Mouse (Mus musculus) limb, embryonic 15.5 days (tissue): Measurements from ENCODE around the gene Emc10. TPM values are rescaled to one million over a fixed set of nuclear protein-coding genes. Genes with fewer than 3 reads are reported as not detected.

Source experiments
- ATAC-seq: fragments of 200-750 bp; cut with Nextera tagmentation; 2 replicates; pipeline ENCODE4 v1.8.0; 2017; ENCODE audit warnings: low read depth, moderate TSS enrichment; ENCODE audit not compliant: insufficient number of reproducible peaks, low FRiP score, low TSS enrichment
- H3K27ac ChIP-seq: fragments of 300-500 bp; sonication (generic); 2 replicates; pipeline ENCODE4 v1.5.1; 2015; ENCODE audit warnings: moderate library complexity, mild to moderate bottlenecking, inconsistent platforms
- H3K27me3 ChIP-seq: fragments of 300-500 bp; sonication (generic); 2 replicates; pipeline ENCODE4 v1.6.1; 2015; ENCODE audit warnings: inconsistent platforms
- H3K36me3 ChIP-seq: fragments of 300-500 bp; sonication (generic); 2 replicates; pipeline ENCODE4 v1.6.1; 2015; ENCODE audit warnings: inconsistent platforms
- H3K4me1 ChIP-seq: fragments of 300-500 bp; sonication (generic); 2 replicates; pipeline ENCODE4 v1.6.1; 2015; ENCODE audit warnings: inconsistent platforms
- H3K4me2 ChIP-seq: fragments of 300-500 bp; sonication (generic); 2 replicates; pipeline ENCODE4 v1.6.1; 2015; ENCODE audit warnings: mild to moderate bottlenecking, inconsistent platforms
- H3K4me3 ChIP-seq: fragments of 300-500 bp; sonication (generic); 2 replicates; pipeline ENCODE4 v1.5.1; 2015; ENCODE audit warnings: mild to moderate bottlenecking, inconsistent platforms
- H3K9ac ChIP-seq: fragments of 300-500 bp; sonication (generic); 2 replicates; pipeline ENCODE4 v1.6.1; 2015; ENCODE audit warnings: inconsistent platforms
- H3K9me3 ChIP-seq: fragments of 300-500 bp; sonication (generic); 2 replicates; pipeline ENCODE4 v1.6.1; 2016; ENCODE audit warnings: inconsistent platforms
- WGBS: fragments of 180-500 bp; shearing (Covaris S2); methylation state at CpG from one replicate; pipeline ENCODE4 v1.1.7; 2015; 5-methylcytosine and 5-hydroxymethylcytosine counted together
- polyA plus RNA-seq: library from polyadenylated mRNA; unstranded; fragments of >200 nt; fragmentation: Nextera tagmentation; extraction: Ambion mirVana; gene quantifications from 2 replicates; pipeline ENCODE4 v1.2.1, GENCODE M21; 2015

Gene Emc10
- polyA plus RNA-seq, 1 experiment from 2014 or later, result 116 TPM

- no peaks in the 10 kb centered on the region for H3K36me3 ChIP-seq
- no peak overlapping the region for H3K27ac ChIP-seq
- H3K9me3 ChIP-seq, result no peaks in the 10 kb centered on the region
- ATAC-seq, result no peak
- peaks cover 64% of the 10 kb centered on the region for H3K27me3 ChIP-seq
- H3K4me2 ChIP-seq, result no peak overlapping the region
- no peak overlapping the region for H3K9ac ChIP-seq
- peaks cover 20% of the 10 kb centered on the region for H3K4me1 ChIP-seq
- 60% methylated on average over 2 of the region's 2 CpGs for WGBS
- H3K4me3 ChIP-seq, result no peak overlapping the region
These were observed 26.7 kb upstream of the Emc10 start for GRCm38 (mm10) chr7:44523056-44523455.

GRCm38 (mm10) chr7:44521710-44522109, 25.4 kb upstream of the Emc10 start:
- H3K27me3 ChIP-seq, result peaks cover 59% of the 10 kb centered on the region
- H3K36me3 ChIP-seq, result no peaks in the 10 kb centered on the region
- no peak overlapping the region for H3K9ac ChIP-seq
- peaks cover 15% of the 10 kb centered on the region for H3K4me1 ChIP-seq
- H3K27ac ChIP-seq, result no peak overlapping the region
- 2% methylated on average over 20 of the region's 20 CpGs for WGBS
- H3K9me3 ChIP-seq, result no peaks in the 10 kb centered on the region
- H3K4me2 ChIP-seq, result 0 out of 2 replicates have a peak overlapping the region, but pooled peaks have one; percentile 19
- H3K4me3 ChIP-seq, result no peak overlapping the region
- ATAC-seq, result no peak

GRCm38 (mm10) chr7:44520990-44521389, 24.7 kb upstream of the Emc10 start:
- H3K4me2 ChIP-seq, result no peak overlapping the region
- peaks cover 55% of the 10 kb centered on the region for H3K27me3 ChIP-seq
- H3K27ac ChIP-seq, result no peak overlapping the region
- no peak for ATAC-seq
- H3K4me3 ChIP-seq, result no peak overlapping the region
- H3K36me3 ChIP-seq, result no peaks in the 10 kb centered on the region
- no peak overlapping the region for H3K9ac ChIP-seq
- WGBS, result 78% methylated on average over 3 of the region's 3 CpGs
- H3K4me1 ChIP-seq, result peaks cover 15% of the 10 kb centered on the region
- no peaks in the 10 kb centered on the region for H3K9me3 ChIP-seq

- H3K27me3 ChIP-seq, result peaks cover 39% of the 10 kb centered on the region
These were observed 23.0 kb upstream of the Emc10 start for GRCm38 (mm10) chr7:44519240-44519913.

GRCm38 (mm10) chr7:44507491-44507890, 11.2 kb upstream of the Emc10 start:
- H3K27ac ChIP-seq, result no peak overlapping the region
- no peak overlapping the region for H3K4me2 ChIP-seq
- H3K4me3 ChIP-seq, result no peak overlapping the region

More at GRCm38 (mm10) chr7:44519240-44519913, 23.0 kb upstream of the Emc10 start:
- Histone ChIP-seq H3K4me2 (no peak overlapping the region), H3K9ac (no peak overlapping the region), H3K9me3 (no peaks in the 10 kb centered on the region), H3K27ac (no peak overlapping the region), H3K4me1 (peaks cover 6% of the 10 kb centered on the region), H3K4me3 (no peak overlapping the region), H3K36me3 (no peaks in the 10 kb centered on the region)
- WGBS, result 71% methylated on average over 9 of the region's 9 CpGs
- no peak for ATAC-seq

GRCm38 (mm10) chr7:44501563-44502115, 5.3 kb upstream of the Emc10 start:
- Histone ChIP-seq H3K36me3 (no peaks in the 10 kb centered on the region), H3K4me1 (peaks cover 10% of the 10 kb centered on the region; the same call in 1 of the 2 replicates), H3K27me3 (no peaks in the 10 kb centered on the region), H3K4me2 (no peak overlapping the region), H3K27ac (no peak overlapping the region), H3K9ac (no peak overlapping the region), H3K4me3 (no peak overlapping the region), H3K9me3 (no peaks in the 10 kb centered on the region)
- WGBS, result 39% methylated on average over 5 of the region's 5 CpGs
- no peak for ATAC-seq

More at GRCm38 (mm10) chr7:44507491-44507890, 11.2 kb upstream of the Emc10 start:
- Histone ChIP-seq H3K27me3 (peaks cover 17% of the 10 kb centered on the region), H3K4me1 (no peaks in the 10 kb centered on the region), H3K9ac (no peak overlapping the region), H3K9me3 (0 out of 2 replicates have a peak, but pooled peaks cover 3% of the 10 kb centered on the region), H3K36me3 (no peaks in the 10 kb centered on the region)
- no peak for ATAC-seq

- Histone ChIP-seq H3K4me3 (no peak overlapping the region), H3K36me3 (no peaks in the 10 kb centered on the region), H3K4me2 (no peak overlapping the region), H3K27me3 (no peaks in the 10 kb centered on the region), H3K27ac (no peak overlapping the region), H3K9ac (no peak overlapping the region), H3K4me1 (peaks cover 18% of the 10 kb centered on the region), H3K9me3 (no peaks in the 10 kb centered on the region)
- 56% methylated on average over 20 of the region's 20 CpGs for WGBS
- ATAC-seq, result no peak
These were observed 3.7 kb upstream of the Emc10 start for GRCm38 (mm10) chr7:44500046-44500445.

GRCm38 (mm10) chr7:44498922-44499321, 2.6 kb upstream of the Emc10 start:
- no peak for ATAC-seq

GRCm38 (mm10) chr7:44497361-44498055, 1.2 kb upstream of the Emc10 start:
- Histone ChIP-seq H3K36me3 (peaks cover 16% of the 10 kb centered on the region), H3K4me1 (peaks cover 24% of the 10 kb centered on the region), H3K27me3 (no peaks in the 10 kb centered on the region), H3K4me3 (peak overlapping the region; percentile 58), H3K4me2 (peak overlapping the region; percentile 82), H3K27ac (no peak overlapping the region; the same call in 1 of the 2 replicates), H3K9ac (no peak overlapping the region), H3K9me3 (no peaks in the 10 kb centered on the region)
- ATAC-seq, result no peak
- 83% methylated on average over 10 of the region's 10 CpGs for WGBS

More at GRCm38 (mm10) chr7:44498922-44499321, 2.6 kb upstream of the Emc10 start:
- Histone ChIP-seq H3K27ac (no peak overlapping the region), H3K4me2 (no peak overlapping the region), H3K4me1 (peaks cover 24% of the 10 kb centered on the region), H3K9ac (no peak overlapping the region), H3K4me3 (no peak overlapping the region), H3K9me3 (no peaks in the 10 kb centered on the region), H3K36me3 (peaks cover 4% of the 10 kb centered on the region; the same call in 1 of the 2 replicates), H3K27me3 (no peaks in the 10 kb centered on the region)
- WGBS, result 64% methylated on average over 1 of the region's 1 CpGs

GRCm38 (mm10) chr7:44496771-44497109, 411 bp upstream of the Emc10 start:
- peak; percentile 35 for ATAC-seq
- H3K27ac ChIP-seq, result peak overlapping the region; percentile 94
- no peaks in the 10 kb centered on the region for H3K27me3 ChIP-seq
- peaks cover 24% of the 10 kb centered on the region for H3K4me1 ChIP-seq
- peak overlapping the region; percentile 58 for H3K4me3 ChIP-seq
- WGBS, result under 1% methylated on average over 26 of the region's 26 CpGs
- no peaks in the 10 kb centered on the region for H3K9me3 ChIP-seq
- H3K36me3 ChIP-seq, result peaks cover 24% of the 10 kb centered on the region
- peak overlapping the region; percentile 82 for H3K4me2 ChIP-seq
- H3K9ac ChIP-seq, result peak overlapping the region; percentile 59

GRCm38 (mm10) chr7:44495086-44495485, 1.2 kb downstream of the Emc10 start:
- no peaks in the 10 kb centered on the region for H3K9me3 ChIP-seq
- no peak overlapping the region for H3K27ac ChIP-seq
- peaks cover 40% of the 10 kb centered on the region for H3K36me3 ChIP-seq
- no peak overlapping the region for H3K4me3 ChIP-seq
- 85% methylated on average over 7 of the region's 7 CpGs for WGBS
- no peak for ATAC-seq
- H3K4me2 ChIP-seq, result peak overlapping the region; percentile 82; the same call in 1 of the 2 replicates
- H3K4me1 ChIP-seq, result peaks cover 24% of the 10 kb centered on the region
- H3K27me3 ChIP-seq, result no peaks in the 10 kb centered on the region
- H3K9ac ChIP-seq, result no peak overlapping the region

- WGBS, result 89% methylated on average over 12 of the region's 12 CpGs
- Histone ChIP-seq H3K36me3 (peaks cover 44% of the 10 kb centered on the region), H3K9me3 (no peaks in the 10 kb centered on the region), H3K27me3 (no peaks in the 10 kb centered on the region), H3K4me3 (no peak overlapping the region), H3K4me2 (no peak overlapping the region), H3K27ac (no peak overlapping the region), H3K4me1 (peaks cover 24% of the 10 kb centered on the region), H3K9ac (no peak overlapping the region)
- ATAC-seq, result no peak
These were observed 1.6 kb downstream of the Emc10 start for GRCm38 (mm10) chr7:44494681-44495080.
